Mouse (Mus musculus) ZHBTc4 (cell line): Measurements from ENCODE around the gene Ints13.
A peak's percentile ranks its signal among the peaks of the same experiment; 100 is the strongest.

Experiments
- DNase-seq: peaks from one replicate; pipeline ENCODE4 v3.0.0-alpha.2; 2011; ENCODE audit warnings: low read depth, low spot score

Ints13 gene

DNA sequence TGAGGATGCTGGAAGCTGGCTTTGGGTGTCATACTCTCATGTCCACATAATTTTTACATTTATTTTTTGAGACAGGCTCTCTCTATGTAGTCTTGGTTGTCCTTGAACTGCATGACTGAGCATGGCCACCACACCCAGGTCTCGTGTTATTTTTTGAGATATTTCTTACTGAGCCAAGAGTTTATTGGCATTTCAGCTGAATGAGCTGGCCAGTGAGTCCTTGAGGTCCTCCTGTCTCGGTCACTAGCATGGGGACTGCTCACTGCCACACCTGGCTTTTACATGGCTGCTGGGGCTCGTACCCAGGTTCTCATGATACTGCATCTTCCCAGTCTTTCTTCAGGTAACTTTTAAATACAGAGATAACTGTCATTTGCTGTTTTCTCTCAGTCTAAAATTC, 37.2 kb downstream of the Ints13 start:
- DNase-seq: no peak

DNA sequence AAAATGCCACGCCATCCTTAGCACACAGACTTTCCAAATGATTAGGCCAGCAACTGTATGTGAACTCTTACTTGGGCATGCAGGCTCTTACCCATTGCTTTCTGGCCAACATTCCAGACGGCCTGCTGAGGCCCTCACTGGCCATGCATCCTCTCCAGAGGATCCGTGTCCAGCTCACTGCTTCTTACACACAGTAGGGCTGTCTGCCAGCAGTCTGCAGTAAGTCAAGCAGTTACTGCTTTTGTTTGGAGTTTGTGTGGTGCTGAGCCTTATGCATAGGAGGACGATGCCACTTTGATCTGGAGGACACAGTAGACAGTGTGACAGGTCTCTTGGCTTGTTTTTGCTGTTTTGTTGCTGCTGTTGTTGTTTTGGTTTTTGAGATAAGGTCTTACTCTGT, 39.0 kb downstream of the Ints13 start:
- DNase-seq: no peak

DNA sequence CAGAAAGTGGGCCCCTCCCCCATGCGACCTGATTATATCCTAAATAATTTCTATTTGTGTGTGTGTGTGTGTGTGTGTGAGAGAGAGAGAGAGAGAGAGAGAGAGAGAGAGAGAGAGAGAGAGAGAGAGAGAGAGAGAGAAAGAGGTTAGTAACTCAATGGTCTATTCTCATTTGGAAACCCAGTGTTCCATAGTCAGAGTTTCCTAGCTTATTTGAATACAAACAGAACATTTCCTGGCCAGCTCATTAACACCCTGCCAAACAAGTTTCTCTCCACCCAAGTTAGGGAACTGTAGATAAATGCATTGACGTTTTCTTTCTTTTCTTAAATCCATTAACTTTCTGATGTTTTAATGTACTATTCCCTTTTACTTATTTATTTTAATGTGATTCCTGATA, 39.6 kb downstream of the Ints13 start:
- DNase-seq: no peak

DNA sequence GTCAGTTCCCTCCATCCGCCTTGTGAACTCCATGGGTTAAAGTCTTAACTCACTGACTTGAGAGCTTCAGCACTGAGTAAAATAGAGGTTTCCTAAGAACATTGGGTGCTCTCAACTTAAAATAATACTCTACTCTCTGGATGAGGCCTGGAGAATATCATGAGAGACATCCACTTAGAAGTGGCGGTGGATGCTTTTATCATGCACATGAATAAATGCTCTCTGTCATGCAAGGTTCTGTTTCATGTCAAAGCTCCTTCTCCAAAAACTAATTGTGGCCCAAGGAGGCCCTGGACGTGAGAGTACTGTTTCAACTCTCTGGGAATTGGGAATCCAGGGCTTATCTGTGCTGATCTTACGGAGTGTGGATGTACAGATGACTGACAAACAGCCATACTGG, 40.5 kb downstream of the Ints13 start:
- no peak for DNase-seq

DNA sequence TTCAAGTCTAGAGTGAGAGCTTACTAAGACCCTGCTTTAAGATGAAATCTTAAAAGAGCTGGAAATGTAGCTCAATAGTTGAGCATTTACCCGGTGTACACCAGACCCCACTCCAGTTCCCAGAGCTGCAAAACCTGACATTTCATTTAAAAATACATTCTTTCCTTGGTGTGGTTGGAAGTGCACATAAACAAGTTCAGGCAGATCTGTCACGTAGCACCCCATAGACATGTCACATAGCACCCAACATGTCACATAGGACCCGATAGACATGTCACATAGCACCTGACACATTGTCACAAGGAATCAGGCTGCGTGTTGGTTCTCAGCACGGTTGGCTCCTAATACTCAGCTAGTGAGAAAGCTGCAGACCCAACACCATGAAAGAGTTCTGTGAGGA, 42.1 kb downstream of the Ints13 start:
- DNase-seq: no peak

DNA sequence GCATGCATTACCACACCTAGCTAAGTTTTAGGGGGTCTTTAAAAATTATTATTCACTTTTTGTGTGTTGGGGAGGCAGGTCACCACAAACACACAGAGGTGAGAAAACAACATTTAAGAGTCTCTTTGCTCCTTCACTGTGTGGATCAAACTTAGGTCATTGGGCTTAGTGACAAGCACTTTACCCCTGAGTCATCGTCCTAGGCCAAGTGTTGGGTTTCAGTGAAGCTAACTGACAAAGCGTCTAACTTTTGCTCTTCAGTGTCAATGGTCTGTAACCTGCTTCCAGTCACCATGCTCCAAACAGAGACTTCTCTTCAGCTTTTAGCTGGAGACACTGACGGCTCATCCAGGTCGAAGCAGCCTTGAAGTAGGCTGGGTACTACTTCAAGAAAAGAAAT, 44.5 kb downstream of the Ints13 start:
- no peak for DNase-seq

DNA sequence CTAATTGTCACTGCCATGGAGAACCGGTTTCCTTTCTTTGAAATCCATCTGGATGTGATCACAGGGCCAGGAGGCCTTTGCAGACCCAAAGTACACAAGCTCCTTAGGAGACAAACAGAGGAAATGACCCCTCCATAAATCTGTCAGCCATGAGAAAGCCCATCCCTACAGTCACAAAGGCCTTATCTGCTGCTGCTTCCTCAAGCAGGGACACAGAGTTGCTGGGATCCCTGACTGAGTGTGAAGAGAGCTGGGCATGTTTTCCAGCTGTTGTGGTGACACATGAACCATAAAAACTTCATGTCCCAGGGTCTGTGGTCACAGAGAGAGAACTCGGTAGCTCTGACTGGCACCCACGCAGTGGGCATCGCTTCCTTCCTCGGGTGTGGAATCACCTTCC, 46.9 kb downstream of the Ints13 start:
- DNase-seq: no peak

DNA sequence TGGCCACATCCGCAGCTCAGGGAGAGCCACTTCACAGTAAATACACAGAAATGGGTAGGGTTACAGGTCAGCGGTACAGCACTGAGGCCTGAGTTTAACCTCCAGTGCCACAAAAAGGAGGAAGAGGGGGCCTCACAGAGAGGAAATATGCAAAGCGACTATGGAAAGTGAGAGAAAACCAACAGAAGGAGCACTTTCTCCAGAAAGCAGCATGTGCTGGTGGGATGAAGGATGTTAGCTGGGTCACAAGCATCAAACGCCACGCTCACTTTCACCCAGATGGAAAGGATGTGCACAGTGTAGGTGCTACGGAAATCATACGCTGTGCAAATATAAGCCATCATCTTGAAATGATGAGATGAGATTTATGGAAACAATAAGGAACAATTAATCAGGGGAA, 47.3 kb downstream of the Ints13 start:
- DNase-seq: no peak

DNA sequence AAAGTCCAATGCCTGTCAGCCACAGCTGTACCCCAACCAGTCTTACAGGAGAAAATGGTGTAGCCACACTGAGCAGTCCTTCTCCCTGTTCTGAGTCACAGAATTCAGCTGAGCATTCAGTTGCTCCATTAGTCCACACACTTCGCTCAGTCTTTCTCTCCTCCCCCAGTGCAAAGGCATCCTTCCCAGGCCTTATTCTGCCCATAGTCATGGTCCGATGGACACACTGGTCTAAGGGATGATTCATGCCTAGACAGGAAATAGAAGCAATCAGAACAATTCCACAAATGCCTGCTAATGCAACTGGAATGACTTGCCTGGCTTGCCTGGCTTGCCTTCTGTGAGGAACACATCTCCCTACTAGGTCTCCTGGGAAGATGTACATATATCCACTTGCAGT, 50.1 kb downstream of the Ints13 start:
- no peak for DNase-seq

DNA sequence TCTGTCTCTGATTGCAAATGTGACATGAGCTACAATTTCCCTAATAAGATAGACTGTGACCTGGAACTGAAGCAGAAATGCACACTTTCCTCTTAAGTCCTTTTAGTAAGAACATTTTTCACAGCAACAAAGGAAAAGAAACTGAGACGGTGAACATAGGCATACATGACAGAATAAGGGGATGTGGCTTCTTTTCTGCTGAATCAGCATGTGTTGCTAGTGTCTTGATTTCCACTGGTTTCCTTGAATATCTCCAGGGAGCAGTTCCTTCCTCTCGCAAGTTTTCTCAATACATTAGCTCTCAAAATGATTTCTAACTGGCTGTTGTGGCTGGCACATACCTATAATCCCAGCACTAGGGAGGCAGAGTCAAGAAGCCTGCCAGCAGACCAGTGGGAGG, 52.1 kb downstream of the Ints13 start:
- DNase-seq: no peak

DNA sequence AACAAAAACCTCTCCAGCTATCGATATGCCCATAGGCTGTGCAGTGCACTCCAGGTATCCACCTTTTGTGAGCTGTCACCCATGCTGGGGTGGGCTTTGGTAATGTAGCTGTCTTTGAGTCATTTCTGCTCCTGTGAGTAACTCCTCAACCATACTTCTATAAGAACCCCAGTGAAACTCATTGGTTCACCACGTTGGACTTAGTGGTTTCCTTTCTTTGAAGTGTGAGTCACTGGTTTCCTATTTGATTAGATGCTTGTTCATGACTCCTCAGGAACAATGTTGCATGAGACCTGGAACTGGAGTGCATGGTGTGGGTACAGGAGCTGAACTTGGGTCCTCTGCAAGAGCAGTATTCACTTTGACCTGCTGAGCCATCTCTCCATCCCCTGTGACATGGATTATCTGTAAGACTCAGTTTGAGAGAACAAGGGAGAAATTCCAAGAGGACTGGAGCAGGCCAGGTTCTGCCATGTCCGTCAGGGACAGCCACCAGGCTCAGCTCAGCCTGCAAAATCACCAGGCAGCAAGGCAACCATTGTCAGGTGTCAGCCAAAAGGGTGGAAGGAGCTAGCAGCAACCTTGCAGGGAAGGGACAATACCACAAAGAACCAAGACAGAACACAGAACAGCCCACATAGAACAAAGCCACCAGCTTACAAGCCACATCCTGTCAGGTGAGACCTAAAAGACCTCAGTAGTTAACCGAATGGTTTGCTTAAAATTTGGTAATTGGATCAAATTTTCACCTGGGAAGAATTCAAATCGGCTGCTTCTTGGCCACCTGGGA, 56.0 kb downstream of the Ints13 start:
- DNase-seq: no peak

DNA sequence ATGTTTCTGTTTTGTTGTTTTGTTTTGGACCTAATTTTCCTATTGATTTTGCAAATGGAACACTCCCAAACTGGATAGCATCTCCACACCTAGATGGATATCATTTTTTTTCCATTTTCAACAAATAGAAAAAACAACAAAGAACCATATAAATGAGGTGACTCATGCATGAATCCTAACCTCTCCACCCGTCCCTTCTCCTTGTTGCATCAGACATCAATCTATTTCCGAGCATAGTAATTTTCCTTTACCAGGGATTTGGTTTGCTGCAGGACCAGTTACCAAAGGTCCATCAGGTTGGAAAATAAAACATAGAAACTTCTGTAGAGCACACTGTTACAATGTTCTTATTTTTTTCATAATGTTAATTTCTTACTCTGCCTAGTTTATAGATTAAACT, 58.6 kb downstream of the Ints13 start:
- DNase-seq: no peak

DNA sequence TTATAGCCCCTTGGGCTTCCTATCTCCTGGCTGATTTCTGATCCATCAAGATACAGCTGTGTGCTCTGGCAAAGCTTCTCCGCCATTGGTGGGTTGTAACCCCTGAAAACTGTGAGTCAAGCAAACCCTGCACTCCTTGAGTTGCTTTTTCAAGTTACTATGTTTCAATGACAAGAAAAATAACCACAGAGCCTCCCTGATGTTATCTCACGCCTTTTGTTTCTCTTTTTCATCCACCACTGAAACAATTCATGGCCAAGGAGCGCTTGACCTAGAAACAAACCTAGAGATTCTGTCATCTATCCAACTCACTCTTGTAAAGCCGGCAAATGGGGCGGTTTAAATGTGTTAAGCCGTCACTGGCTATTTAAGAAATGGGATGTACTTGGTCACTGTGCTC, 61.7 kb downstream of the Ints13 start:
- DNase-seq: no peak

DNA sequence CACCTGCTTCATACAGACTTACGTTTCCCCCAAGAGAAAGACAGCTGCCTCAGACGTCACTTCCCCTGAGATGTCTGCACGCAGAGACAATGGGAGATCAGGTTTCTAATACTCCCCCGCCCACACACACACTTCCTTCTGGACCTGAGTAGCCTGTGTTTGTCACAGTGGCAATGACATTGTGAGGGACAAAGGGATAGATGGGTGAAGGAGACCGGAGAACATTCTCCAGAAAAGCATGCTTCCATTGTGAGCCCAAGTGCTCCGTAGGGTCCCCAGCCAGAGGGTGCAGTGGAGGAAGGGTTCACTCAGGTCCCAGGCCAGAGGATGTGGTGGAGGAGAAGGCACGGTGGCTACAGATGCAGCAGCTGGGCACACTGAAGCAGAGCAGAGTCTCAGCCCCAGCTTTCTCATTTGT, 63.1 kb downstream of the Ints13 start:
- peak; percentile 7 for DNase-seq

DNA sequence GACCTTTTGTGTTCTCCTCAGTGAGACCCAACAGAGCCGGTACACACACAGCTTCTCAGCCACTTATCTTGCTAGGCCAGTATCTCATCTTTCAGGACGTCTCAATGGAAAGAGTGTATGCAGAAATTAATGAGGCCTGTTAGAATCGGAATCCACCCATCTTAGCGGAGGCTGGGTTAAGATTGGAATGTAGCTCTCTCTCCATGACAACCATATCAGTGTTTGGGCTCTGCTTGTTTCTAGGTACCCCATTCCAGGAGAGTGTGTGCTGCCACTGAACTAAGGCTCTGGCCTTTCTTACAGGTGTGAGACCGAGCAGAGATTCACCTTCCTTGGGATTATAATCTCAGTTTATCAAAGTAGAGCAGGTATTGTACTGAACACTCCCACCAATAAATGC, 63.7 kb downstream of the Ints13 start:
- DNase-seq: no peak

DNA sequence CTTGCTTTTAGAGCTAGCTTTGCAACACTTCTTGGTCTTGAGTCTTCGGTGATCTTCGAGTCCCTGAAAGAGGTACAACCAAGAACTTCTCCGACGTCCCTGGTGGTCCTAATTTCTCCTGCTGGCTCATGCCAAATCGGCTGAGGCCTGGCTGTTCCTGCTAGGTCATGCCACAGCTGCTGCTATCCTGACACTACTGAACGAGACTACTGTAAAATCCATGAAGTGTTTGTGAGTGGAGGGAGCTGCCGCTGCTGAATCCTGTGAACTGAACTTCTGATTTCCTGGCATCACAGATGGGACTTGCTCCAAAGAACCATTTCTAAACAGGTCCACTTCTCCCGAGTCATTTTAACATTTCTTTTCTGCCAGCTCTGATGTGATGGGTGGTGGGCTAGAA, 64.3 kb downstream of the Ints13 start:
- DNase-seq: no peak

DNA sequence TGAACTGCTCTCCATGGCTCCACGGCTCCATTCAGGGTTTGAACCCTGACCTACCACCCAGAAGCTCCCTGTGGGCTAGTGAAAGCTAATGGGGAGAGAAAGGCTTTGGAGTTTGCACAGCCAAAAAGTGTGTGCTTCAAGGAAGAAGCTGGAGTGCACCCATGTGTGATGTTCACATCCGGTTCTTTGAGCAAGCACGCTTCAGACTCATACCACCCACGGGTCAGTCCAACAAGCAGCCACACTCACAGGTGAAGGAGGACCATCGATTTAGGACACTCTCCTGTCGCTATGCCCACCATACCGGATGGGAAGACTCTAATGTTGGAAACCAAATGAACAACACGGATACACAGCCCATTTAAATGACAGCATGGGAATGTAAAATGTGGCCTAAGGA, 66.1 kb downstream of the Ints13 start:
- no peak for DNase-seq

DNA sequence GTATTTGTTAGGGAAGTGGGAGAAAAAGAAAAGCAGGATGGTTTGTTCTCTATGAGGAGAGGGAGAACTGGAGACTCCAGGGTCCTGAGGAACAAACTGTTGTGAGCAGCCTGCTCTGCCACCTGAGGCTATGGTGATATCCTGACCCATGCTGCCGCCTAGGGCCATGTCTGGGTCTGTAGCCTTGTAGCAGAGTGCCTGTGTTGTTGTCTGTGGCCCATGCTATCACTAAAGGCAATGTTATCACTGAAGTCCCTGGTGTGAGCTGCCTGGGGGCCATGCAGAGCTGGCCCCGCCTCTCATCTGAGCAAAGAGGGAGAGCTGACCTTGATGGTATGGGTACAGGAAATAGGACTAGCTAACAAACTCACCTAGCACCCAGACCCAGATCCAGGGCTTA, 67.7 kb downstream of the Ints13 start:
- DNase-seq: no peak

DNA sequence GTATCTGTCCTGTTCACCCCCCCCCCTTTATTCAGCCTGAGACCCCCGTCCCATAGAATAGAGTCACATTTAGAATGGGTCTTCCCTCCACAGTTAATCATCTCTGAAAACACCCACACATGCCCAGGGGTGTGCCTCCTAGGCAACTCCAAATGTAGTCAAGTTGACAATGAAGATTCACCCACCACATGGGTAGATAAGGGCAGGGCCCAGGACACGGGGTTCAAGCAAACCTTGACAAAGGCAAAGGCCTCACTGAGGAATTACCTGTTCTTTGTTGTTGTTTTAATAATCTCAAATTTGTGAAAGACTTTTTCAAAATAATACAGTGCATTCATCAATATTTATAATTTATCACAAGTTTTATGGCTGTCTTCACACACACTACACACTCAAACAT, 73.2 kb downstream of the Ints13 start:
- DNase-seq: no peak

DNA sequence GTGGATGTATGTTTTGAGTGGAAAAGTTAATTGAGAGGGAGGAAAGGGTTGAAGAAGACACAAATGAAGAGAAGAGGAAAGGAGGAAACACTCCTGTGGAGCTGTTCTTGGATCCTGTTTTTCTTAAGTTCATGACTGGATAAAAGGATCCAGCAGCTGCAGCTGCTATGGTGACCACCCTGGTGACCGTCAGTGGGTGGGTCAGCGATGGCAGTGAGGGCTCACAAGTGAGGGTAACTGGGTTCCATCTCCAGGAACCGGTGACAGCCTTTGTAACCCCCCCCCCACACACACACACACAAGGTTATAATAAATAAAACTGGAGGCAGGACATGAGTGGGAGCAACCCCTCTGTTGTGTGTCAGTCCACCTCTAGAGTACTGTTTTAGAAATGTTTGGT, 74.8 kb downstream of the Ints13 start:
- DNase-seq: no peak

DNA sequence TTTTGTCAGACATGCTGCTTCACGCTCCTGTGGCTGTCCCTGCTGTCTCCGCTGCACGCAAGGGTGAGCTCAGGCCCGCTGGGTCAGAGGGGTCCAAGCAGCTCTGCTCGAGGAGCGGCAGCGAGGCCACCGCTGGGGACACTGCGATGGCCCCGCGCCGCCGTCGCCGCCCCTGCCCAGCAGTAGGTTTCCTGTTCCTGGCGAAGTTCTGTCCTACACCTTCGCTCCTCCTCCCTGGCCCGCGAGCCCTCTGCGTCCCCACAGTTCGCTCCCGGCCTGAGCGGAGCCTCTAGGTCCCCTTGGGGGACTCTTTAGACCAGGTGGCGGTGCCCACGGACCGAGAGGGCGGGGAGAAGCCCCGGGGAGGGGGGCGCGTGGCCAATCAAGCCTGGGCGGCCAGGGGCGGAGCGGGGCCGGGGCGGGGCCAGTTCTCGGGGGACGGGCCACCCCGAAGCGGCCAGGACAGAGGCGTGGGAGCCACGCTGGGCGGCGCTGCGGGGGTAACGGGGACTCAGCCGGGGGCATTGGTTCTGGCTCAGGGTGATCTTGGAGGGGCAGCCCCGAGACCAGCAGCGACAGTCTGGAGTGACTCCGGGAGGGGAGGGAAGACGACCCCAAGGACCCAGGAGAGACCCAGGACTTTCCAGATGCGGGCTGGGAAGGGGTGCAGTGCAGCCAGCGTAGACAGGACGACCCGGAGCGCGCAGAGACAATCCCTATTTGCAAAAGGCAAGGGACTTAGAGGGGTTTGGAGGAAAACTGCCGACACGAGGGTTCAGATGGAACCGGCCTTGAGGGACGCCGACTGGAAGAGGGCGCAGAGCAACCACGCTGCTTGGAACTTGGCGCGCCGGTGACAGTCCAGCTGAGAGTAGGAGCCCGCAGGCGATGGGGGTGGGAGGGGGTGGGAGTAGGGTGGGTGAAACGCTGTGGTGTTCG, 75.5 kb downstream of the Ints13 start, which contains the start of gene Itpr2:
Gene Itpr2 (minus strand): TSS at position 358 of the 939 bp plus-strand sequence.
- DNase-seq: peak; percentile 35

DNA sequence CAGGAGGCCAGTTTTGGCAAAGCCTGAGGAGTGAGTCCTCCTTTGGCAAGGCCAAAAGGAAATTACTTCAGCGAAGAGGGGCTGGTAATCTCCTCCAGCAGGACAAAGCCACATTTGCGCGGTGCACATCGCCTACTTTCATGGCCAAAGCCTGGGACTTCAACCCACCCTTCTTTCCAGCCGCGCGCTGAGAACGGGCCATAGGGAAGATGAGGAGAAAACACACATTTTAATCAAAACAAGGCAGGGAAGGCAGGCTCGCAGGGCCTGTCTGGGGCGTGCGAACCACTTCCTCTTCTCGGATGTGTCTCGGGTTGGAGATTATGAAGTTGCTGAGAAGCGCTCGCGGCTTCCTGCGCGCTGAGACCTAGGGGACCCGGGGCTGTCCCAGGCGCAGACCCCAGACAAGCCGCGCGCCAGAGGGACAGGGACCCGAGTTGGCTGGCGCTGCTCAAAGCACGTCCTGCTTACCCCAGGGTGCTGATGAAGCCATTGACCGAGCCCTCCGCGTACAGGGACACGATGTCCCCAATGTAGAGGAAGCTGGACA, 76.2 kb downstream of the Ints13 start:
- DNase-seq: peak; percentile 47

DNA sequence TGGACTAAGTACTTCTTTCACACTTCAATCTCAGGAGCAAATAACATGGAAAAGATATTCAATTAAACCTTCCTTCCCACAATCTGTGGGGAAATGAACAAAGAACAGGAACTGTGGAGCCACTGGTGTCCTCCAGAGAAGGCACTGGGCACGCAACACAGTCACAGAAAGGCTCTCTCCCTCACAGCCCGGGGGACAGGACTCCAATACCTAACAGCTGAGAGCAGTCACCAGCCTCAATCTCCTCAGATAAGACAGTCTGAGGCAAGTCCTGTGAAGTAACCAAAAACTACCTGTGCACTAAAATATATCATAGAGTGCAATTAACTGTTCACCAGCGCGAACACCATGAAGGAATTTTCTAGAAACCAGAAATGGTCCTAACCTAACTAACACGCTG, 76.9 kb downstream of the Ints13 start:
- no peak for DNase-seq
